Mouse (Mus musculus): ENCODE data around the gene 2700049A03Rik.

DNA sequence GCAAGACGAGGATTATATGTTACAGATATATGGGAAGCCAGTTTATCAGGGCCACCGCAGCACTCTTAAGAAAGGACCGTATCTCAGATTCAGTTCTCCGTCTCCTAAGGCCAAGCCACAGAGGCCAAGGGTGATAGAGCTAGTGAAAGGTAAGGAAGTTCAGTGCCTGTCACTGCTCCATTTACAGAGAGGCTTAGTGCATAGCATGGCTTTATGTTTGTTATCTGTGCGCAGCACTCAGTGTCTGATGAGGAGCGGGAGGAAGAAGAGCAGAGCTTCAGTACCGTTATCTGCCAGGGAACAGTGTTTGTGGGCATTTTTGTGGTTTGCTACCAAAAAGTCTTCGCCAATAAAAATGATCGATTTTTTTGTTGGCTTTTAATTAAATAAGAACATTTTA is 27.8 kb downstream of the 2700049A03Rik start:
- TF ChIP-seq CTCF (IDR thresholded peaks at IDR 0.05; ENCODE audit: control insufficient read depth, insufficient read depth, insufficient replicate concordance, low read depth, low read length) (no peak), POLR2A (IDR thresholded peaks at IDR 0.05; ENCODE audit: control insufficient read depth, low read depth, low read length) (no peak)

Measured in testis, adult 2 months (tissue).